Mouse (Mus musculus): Measurements from ENCODE around the gene Adam19. TPM values are rescaled to one million over a fixed set of nuclear protein-coding genes. Genes with fewer than 3 reads are reported as not detected.

Gene Adam19
- polyA plus RNA-seq, 2 experiments from 2014 or later: 74.6 to 85.8 TPM

- no peak for ATAC-seq
These were observed 18.3 kb downstream of the Adam19 start for GRCm38 (mm10) chr11:46073850-46074688.

GRCm38 (mm10) chr11:46075507-46075906 lies 19.7 kb downstream of the Adam19 start:
- ATAC-seq: peak; percentile 6

GRCm38 (mm10) chr11:46076442-46077158 lies 20.8 kb downstream of the Adam19 start:
- ATAC-seq: no peak

- ATAC-seq: no peak
These were observed 21.5 kb downstream of the Adam19 start for GRCm38 (mm10) chr11:46077304-46077703.

GRCm38 (mm10) chr11:46077732-46078375 lies 22.1 kb downstream of the Adam19 start:
- no peak for ATAC-seq

GRCm38 (mm10) chr11:46081075-46081474 lies 25.3 kb downstream of the Adam19 start:
- no peak for ATAC-seq

GRCm38 (mm10) chr11:46083405-46083804 lies 27.6 kb downstream of the Adam19 start:
- ATAC-seq: peak; percentile 32

- ATAC-seq: no peak
These were observed 28.1 kb downstream of the Adam19 start for GRCm38 (mm10) chr11:46083835-46084444.

GRCm38 (mm10) chr11:46084568-46084967 lies 28.8 kb downstream of the Adam19 start:
- no peak for ATAC-seq

GRCm38 (mm10) chr11:46085398-46086163 lies 29.8 kb downstream of the Adam19 start:
- no peak for ATAC-seq

GRCm38 (mm10) chr11:46086446-46086845 lies 30.7 kb downstream of the Adam19 start:
- ATAC-seq: peak; percentile 62

- no peak for ATAC-seq
These were observed 33.4 kb downstream of the Adam19 start for GRCm38 (mm10) chr11:46089081-46089713.

GRCm38 (mm10) chr11:46090036-46090725 lies 34.4 kb downstream of the Adam19 start:
- ATAC-seq: peak; percentile 38

- peak; percentile 4 for ATAC-seq
These were observed 35.3 kb downstream of the Adam19 start for GRCm38 (mm10) chr11:46090951-46091667.

- ATAC-seq: no peak
These were observed 36.3 kb downstream of the Adam19 start for GRCm38 (mm10) chr11:46092121-46092520.

GRCm38 (mm10) chr11:46095477-46096264 lies 39.9 kb downstream of the Adam19 start:
- ATAC-seq: no peak

- ATAC-seq: no peak
These were observed 40.5 kb downstream of the Adam19 start for GRCm38 (mm10) chr11:46096265-46096649.

GRCm38 (mm10) chr11:46097062-46097461 lies 41.3 kb downstream of the Adam19 start:
- no peak for ATAC-seq

GRCm38 (mm10) chr11:46102107-46102506 lies 46.3 kb downstream of the Adam19 start:
- ATAC-seq: no peak

All from activated CD4-positive, CD25-positive, alpha-beta regulatory T cell, adult 4 months (primary cell).